Mouse (Mus musculus): ENCODE results near the gene Fxyd6.

GRCm38 (mm10) chr9:45367716-45368115, 2.3 kb upstream of the Fxyd6 start:
- TF ChIP-seq CTCF (IDR thresholded peaks at IDR 0.05; ENCODE audit: control insufficient read depth, insufficient read depth, low read length): no peak
- TF ChIP-seq POLR2A (IDR thresholded peaks at IDR 0.05; ENCODE audit: borderline replicate concordance, control insufficient read depth, low read depth, low read length): no peak

All from bone marrow, adult 2 months (tissue).